Mouse (Mus musculus): Measurements from ENCODE around the gene S100a6. TPM values are rescaled to one million over a fixed set of nuclear protein-coding genes. Genes with fewer than 3 reads are reported as not detected.

S100a6 gene
- total RNA-seq, 1 experiment: 912 TPM

- Histone ChIP-seq H3K4me3 (ENCODE audit: insufficient read depth in 1 of 2, low read depth in 1 of 2, low read length in 2 of 2, poor library complexity in 1 of 2, severe bottlenecking in 1 of 2) (no peak overlapping the region), H3K27ac (ENCODE audit: insufficient read depth, low read depth, low read length, poor library complexity, severe bottlenecking) (no peak overlapping the region), H3K9ac (ENCODE audit: insufficient read depth, low read depth, low read length, poor library complexity, severe bottlenecking) (no peak overlapping the region), H3K9me3 (ENCODE audit: control insufficient read depth, insufficient read depth, low read depth, low read length) (no peaks in the 10 kb centered on the region), H3K36me3 (ENCODE audit: control insufficient read depth, insufficient read depth, low read length, poor library complexity, severe bottlenecking) (no peaks in the 10 kb centered on the region), H3K4me1 (ENCODE audit: control insufficient read depth in 2 of 2, insufficient read depth in 2 of 2, low read length in 2 of 2, poor library complexity in 1 of 2) (no peaks in the 10 kb centered on the region)
- DNase-seq (ENCODE audit: low read depth, low spot score): no peak
- in situ Hi-C loops (cut with MboI; ENCODE audit: low sequenced_read_pairs in 2 of 2, unreplicated experiment in 2 of 2): no loop called here
- TF ChIP-seq ZC3H11A (IDR thresholded peaks at IDR 0.05; ENCODE audit: borderline replicate concordance, low read depth, low read length) (no peak), ZNF384 (IDR thresholded peaks at IDR 0.05; ENCODE audit: low read depth, low read length) (no peak), HCFC1 (IDR thresholded peaks at IDR 0.05; ENCODE audit: borderline replicate concordance, insufficient read depth, low read length) (no peak), MAFK (IDR thresholded peaks at IDR 0.05; ENCODE audit: insufficient read depth, low read depth, low read length) (no peak), CHD2 (IDR thresholded peaks at IDR 0.05; ENCODE audit: low read depth, low read length) (no peak)
Measured at GRCm38 (mm10) chr3:90605049-90605448, 7.6 kb upstream of the S100a6 start.

- no peak for TF ChIP-seq ZC3H11A (IDR thresholded peaks at IDR 0.05; ENCODE audit: borderline replicate concordance, low read depth, low read length)
- no peak for TF ChIP-seq HCFC1 (IDR thresholded peaks at IDR 0.05; ENCODE audit: borderline replicate concordance, insufficient read depth, low read length)
- no peak for TF ChIP-seq MAFK (IDR thresholded peaks at IDR 0.05; ENCODE audit: insufficient read depth, low read depth, low read length)
- no peak for TF ChIP-seq ZNF384 (IDR thresholded peaks at IDR 0.05; ENCODE audit: low read depth, low read length)
- TF ChIP-seq CHD2 (IDR thresholded peaks at IDR 0.05; ENCODE audit: low read depth, low read length): no peak
- Histone ChIP-seq H3K4me1 (ENCODE audit: control insufficient read depth in 2 of 2, insufficient read depth in 2 of 2, low read length in 2 of 2, poor library complexity in 1 of 2) (no peaks in the 10 kb centered on the region), H3K4me3 (ENCODE audit: insufficient read depth in 1 of 2, low read depth in 1 of 2, low read length in 2 of 2, poor library complexity in 1 of 2, severe bottlenecking in 1 of 2) (no peak overlapping the region), H3K9ac (ENCODE audit: insufficient read depth, low read depth, low read length, poor library complexity, severe bottlenecking) (no peak overlapping the region), H3K27ac (ENCODE audit: insufficient read depth, low read depth, low read length, poor library complexity, severe bottlenecking) (no peak overlapping the region), H3K9me3 (ENCODE audit: control insufficient read depth, insufficient read depth, low read depth, low read length) (no peaks in the 10 kb centered on the region), H3K36me3 (ENCODE audit: control insufficient read depth, insufficient read depth, low read length, poor library complexity, severe bottlenecking) (no peaks in the 10 kb centered on the region)
- in situ Hi-C loops (cut with MboI; ENCODE audit: low sequenced_read_pairs in 2 of 2, unreplicated experiment in 2 of 2): no loop called here
- no peak for DNase-seq (ENCODE audit: low read depth, low spot score)
Measured at GRCm38 (mm10) chr3:90605736-90606135, 6.9 kb upstream of the S100a6 start.

- no peak for TF ChIP-seq MAFK (IDR thresholded peaks at IDR 0.05; ENCODE audit: insufficient read depth, low read depth, low read length)
- TF ChIP-seq ZC3H11A (IDR thresholded peaks at IDR 0.05; ENCODE audit: borderline replicate concordance, low read depth, low read length): no peak
- no peak for TF ChIP-seq HCFC1 (IDR thresholded peaks at IDR 0.05; ENCODE audit: borderline replicate concordance, insufficient read depth, low read length)
- no peak for TF ChIP-seq ZNF384 (IDR thresholded peaks at IDR 0.05; ENCODE audit: low read depth, low read length)
- no peak for TF ChIP-seq CHD2 (IDR thresholded peaks at IDR 0.05; ENCODE audit: low read depth, low read length)
- no peak for DNase-seq (ENCODE audit: low read depth, low spot score)
- Histone ChIP-seq H3K9me3 (ENCODE audit: control insufficient read depth, insufficient read depth, low read depth, low read length) (no peaks in the 10 kb centered on the region), H3K9ac (ENCODE audit: insufficient read depth, low read depth, low read length, poor library complexity, severe bottlenecking) (no peak overlapping the region), H3K36me3 (ENCODE audit: control insufficient read depth, insufficient read depth, low read length, poor library complexity, severe bottlenecking) (no peaks in the 10 kb centered on the region), H3K27ac (ENCODE audit: insufficient read depth, low read depth, low read length, poor library complexity, severe bottlenecking) (no peak overlapping the region), H3K4me1 (ENCODE audit: control insufficient read depth in 2 of 2, insufficient read depth in 2 of 2, low read length in 2 of 2, poor library complexity in 1 of 2) (no peaks in the 10 kb centered on the region), H3K4me3 (ENCODE audit: insufficient read depth in 1 of 2, low read depth in 1 of 2, low read length in 2 of 2, poor library complexity in 1 of 2, severe bottlenecking in 1 of 2) (no peak overlapping the region)
- in situ Hi-C loops (cut with MboI; ENCODE audit: low sequenced_read_pairs in 2 of 2, unreplicated experiment in 2 of 2): no loop called here
Measured at GRCm38 (mm10) chr3:90606185-90606584, 6.5 kb upstream of the S100a6 start.

GRCm38 (mm10) chr3:90607361-90607760 lies 5.3 kb upstream of the S100a6 start:
- no peaks in the 10 kb centered on the region for H3K36me3 ChIP-seq (ENCODE audit: control insufficient read depth, insufficient read depth, low read length, poor library complexity, severe bottlenecking)
- H3K4me3 ChIP-seq (ENCODE audit: insufficient read depth in 1 of 2, low read depth in 1 of 2, low read length in 2 of 2, poor library complexity in 1 of 2, severe bottlenecking in 1 of 2): no peak overlapping the region
- H3K4me1 ChIP-seq (ENCODE audit: control insufficient read depth in 2 of 2, insufficient read depth in 2 of 2, low read length in 2 of 2, poor library complexity in 1 of 2): peaks cover 0 to 5% of the 10 kb centered on the region in 2 experiments; a peak in 1 of 4 replicates
- in situ Hi-C loops (cut with MboI; ENCODE audit: low sequenced_read_pairs in 2 of 2, unreplicated experiment in 2 of 2): no loop called here
- H3K27ac ChIP-seq (ENCODE audit: insufficient read depth, low read depth, low read length, poor library complexity, severe bottlenecking): no peak overlapping the region
- H3K9ac ChIP-seq (ENCODE audit: insufficient read depth, low read depth, low read length, poor library complexity, severe bottlenecking): no peak overlapping the region
- TF ChIP-seq CHD2 (IDR thresholded peaks at IDR 0.05; ENCODE audit: low read depth, low read length) (no peak), ZC3H11A (IDR thresholded peaks at IDR 0.05; ENCODE audit: borderline replicate concordance, low read depth, low read length) (no peak), MAFK (IDR thresholded peaks at IDR 0.05; ENCODE audit: insufficient read depth, low read depth, low read length) (no peak), ZNF384 (IDR thresholded peaks at IDR 0.05; ENCODE audit: low read depth, low read length) (no peak), HCFC1 (IDR thresholded peaks at IDR 0.05; ENCODE audit: borderline replicate concordance, insufficient read depth, low read length) (no peak)
- DNase-seq (ENCODE audit: low read depth, low spot score): no peak
- H3K9me3 ChIP-seq (ENCODE audit: control insufficient read depth, insufficient read depth, low read depth, low read length): no peaks in the 10 kb centered on the region

- in situ Hi-C loops (cut with MboI; ENCODE audit: low sequenced_read_pairs in 2 of 2, unreplicated experiment in 2 of 2): no loop called here
- H3K36me3 ChIP-seq (ENCODE audit: control insufficient read depth, insufficient read depth, low read length, poor library complexity, severe bottlenecking): no peaks in the 10 kb centered on the region
- no peak for TF ChIP-seq CHD2 (IDR thresholded peaks at IDR 0.05; ENCODE audit: low read depth, low read length)
- no peak for TF ChIP-seq HCFC1 (IDR thresholded peaks at IDR 0.05; ENCODE audit: borderline replicate concordance, insufficient read depth, low read length)
- no peak for TF ChIP-seq ZC3H11A (IDR thresholded peaks at IDR 0.05; ENCODE audit: borderline replicate concordance, low read depth, low read length)
- no peak for TF ChIP-seq MAFK (IDR thresholded peaks at IDR 0.05; ENCODE audit: insufficient read depth, low read depth, low read length)
- TF ChIP-seq ZNF384 (IDR thresholded peaks at IDR 0.05; ENCODE audit: low read depth, low read length): no peak
- no peak within 1 kb of the TSS for H3K27ac ChIP-seq (ENCODE audit: insufficient read depth, low read depth, low read length, poor library complexity, severe bottlenecking)
- H3K9ac ChIP-seq (ENCODE audit: insufficient read depth, low read depth, low read length, poor library complexity, severe bottlenecking): no peak within 1 kb of the TSS
- no peaks in the 10 kb centered on the region for H3K9me3 ChIP-seq (ENCODE audit: control insufficient read depth, insufficient read depth, low read depth, low read length)
- no peak for DNase-seq (ENCODE audit: low read depth, low spot score)
- no peak within 1 kb of the TSS for H3K4me3 ChIP-seq (ENCODE audit: insufficient read depth in 1 of 2, low read depth in 1 of 2, low read length in 2 of 2, poor library complexity in 1 of 2, severe bottlenecking in 1 of 2)
- peaks cover 0 to 8% of the 10 kb centered on the region in 2 experiments; a peak in 1 of 4 replicates for H3K4me1 ChIP-seq (ENCODE audit: control insufficient read depth in 2 of 2, insufficient read depth in 2 of 2, low read length in 2 of 2, poor library complexity in 1 of 2)
Measured at GRCm38 (mm10) chr3:90608223-90608622, 4.5 kb upstream of the S100a6 start, which contains the start of gene S100a5. S100a5 (plus strand) TSS chr3:90608523.

All from ES-E14 (cell line).